Mouse (Mus musculus) stomach, embryonic 16.5 days (tissue): ENCODE data around the gene Prrt2. TPM values are rescaled to one million over a fixed set of nuclear protein-coding genes. Genes with fewer than 3 reads are reported as not detected.

Source experiments
- ATAC-seq: fragments of 200-750 bp; cut with Nextera tagmentation; 2 replicates; pipeline ENCODE4 v1.8.0; 2017; ENCODE audit warnings: moderate number of reproducible peaks, moderate TSS enrichment; ENCODE audit not compliant: insufficient read depth, low FRiP score
- H3K27ac ChIP-seq: fragments of 300-500 bp; sonication (generic); 2 replicates; pipeline ENCODE4 v1.5.1; 2014; ENCODE audit warnings: low read length
- H3K27me3 ChIP-seq: fragments of 300-500 bp; sonication (generic); 2 replicates; pipeline ENCODE4 v1.6.1; 2014; ENCODE audit warnings: low read length, control low read depth, mixed read lengths; ENCODE audit not compliant: control insufficient read depth, insufficient read depth
- H3K36me3 ChIP-seq: fragments of 300-500 bp; sonication (generic); 2 replicates; pipeline ENCODE4 v1.6.1; 2014; ENCODE audit warnings: low read length; ENCODE audit not compliant: control insufficient read depth, insufficient read depth
- H3K4me1 ChIP-seq: fragments of 300-500 bp; sonication (generic); 2 replicates; pipeline ENCODE4 v1.6.1; 2014; ENCODE audit warnings: low read length, control low read depth, mixed read lengths; ENCODE audit not compliant: control insufficient read depth, insufficient read depth
- H3K4me2 ChIP-seq: fragments of 300-500 bp; sonication (generic); 2 replicates; pipeline ENCODE4 v1.6.1; 2014; ENCODE audit warnings: low read depth, low read length, mixed read lengths
- H3K4me3 ChIP-seq: fragments of 300-500 bp; sonication (generic); replicated peaks from 2 replicates; pipeline ENCODE4 v1.5.1; 2014; ENCODE audit warnings: mild to moderate bottlenecking, low read length
- H3K9ac ChIP-seq: fragments of 300-500 bp; sonication (generic); 2 replicates; pipeline ENCODE4 v1.6.1; 2014; ENCODE audit warnings: low read length
- H3K9me3 ChIP-seq: fragments of 300-500 bp; sonication (generic); replicated peaks from 2 replicates; pipeline ENCODE4 v1.6.1; 2016; ENCODE audit warnings: low read length, control low read depth; ENCODE audit not compliant: control insufficient read depth
- WGBS: fragments of 180-500 bp; shearing (Covaris S2); extraction: QIAGEN DNeasy Blood & Tissue Kit; methylation state at CpG from one replicate; pipeline ENCODE4 v1.1.7; 2014; 5-methylcytosine and 5-hydroxymethylcytosine counted together
- polyA plus RNA-seq: library from polyadenylated mRNA; unstranded; fragments of >200 nt; fragmentation: Nextera tagmentation; extraction: Ambion mirVana; gene quantifications from 2 replicates; pipeline ENCODE4 v1.2.1, GENCODE M21; 2015

Prrt2 gene
- polyA plus RNA-seq, 1 experiment from 2014 or later, result 8.5 TPM

DNA sequence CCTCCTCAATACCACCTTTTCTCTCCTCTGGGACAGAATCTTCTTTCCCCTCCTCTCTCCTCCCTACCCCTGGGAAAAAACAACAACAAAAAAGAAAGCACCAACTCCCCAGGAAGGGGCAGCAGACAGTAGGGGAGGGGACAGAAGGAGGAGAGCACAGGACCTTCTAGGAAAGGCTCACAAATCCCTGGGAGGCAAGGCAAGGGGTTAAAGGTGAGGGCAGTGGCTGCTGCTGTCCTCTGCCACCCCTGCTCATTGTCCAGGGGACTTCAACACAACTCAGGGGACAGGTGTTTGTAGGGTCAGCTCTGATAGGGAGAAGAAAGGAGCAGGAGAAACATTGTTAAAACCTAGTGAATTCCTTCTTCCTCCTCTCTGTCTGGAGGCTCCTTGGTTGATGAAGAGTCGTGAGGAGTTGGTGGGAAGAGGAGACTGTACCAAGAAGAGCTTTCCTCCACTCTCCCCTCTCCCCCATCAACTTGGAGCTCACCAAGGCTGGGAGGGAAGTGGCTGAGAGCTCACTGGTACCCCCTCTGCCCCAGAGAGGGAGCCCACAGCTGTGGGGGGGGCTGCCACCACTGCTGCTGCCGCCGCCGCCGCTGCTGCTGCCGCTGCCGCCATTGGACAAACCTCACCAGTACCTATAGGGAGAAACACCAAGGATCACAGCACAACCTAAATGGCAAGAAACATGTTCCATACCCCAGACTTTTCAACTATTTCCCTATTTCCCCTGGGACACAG is 1.7 kb upstream of the Prrt2 start:
- peaks cover 62% of the 10 kb centered on the region for H3K4me1 ChIP-seq
- no peaks in the 10 kb centered on the region for H3K27me3 ChIP-seq
- WGBS, result 81% methylated on average over 7 of the region's 7 CpGs
- 0 out of 2 replicates have a peak overlapping the region, but pooled peaks have one; percentile 1 for H3K9ac ChIP-seq
- H3K4me2 ChIP-seq, result peak overlapping the region; percentile 90
- peaks cover 7% of the 10 kb centered on the region; the same call in 1 of the 2 replicates for H3K36me3 ChIP-seq
- H3K4me3 ChIP-seq, result no peak overlapping the region
- no peak for ATAC-seq
- H3K27ac ChIP-seq, result peak overlapping the region; percentile 19; the same call in 1 of the 2 replicates
- H3K9me3 ChIP-seq, result no peaks in the 10 kb centered on the region

DNA sequence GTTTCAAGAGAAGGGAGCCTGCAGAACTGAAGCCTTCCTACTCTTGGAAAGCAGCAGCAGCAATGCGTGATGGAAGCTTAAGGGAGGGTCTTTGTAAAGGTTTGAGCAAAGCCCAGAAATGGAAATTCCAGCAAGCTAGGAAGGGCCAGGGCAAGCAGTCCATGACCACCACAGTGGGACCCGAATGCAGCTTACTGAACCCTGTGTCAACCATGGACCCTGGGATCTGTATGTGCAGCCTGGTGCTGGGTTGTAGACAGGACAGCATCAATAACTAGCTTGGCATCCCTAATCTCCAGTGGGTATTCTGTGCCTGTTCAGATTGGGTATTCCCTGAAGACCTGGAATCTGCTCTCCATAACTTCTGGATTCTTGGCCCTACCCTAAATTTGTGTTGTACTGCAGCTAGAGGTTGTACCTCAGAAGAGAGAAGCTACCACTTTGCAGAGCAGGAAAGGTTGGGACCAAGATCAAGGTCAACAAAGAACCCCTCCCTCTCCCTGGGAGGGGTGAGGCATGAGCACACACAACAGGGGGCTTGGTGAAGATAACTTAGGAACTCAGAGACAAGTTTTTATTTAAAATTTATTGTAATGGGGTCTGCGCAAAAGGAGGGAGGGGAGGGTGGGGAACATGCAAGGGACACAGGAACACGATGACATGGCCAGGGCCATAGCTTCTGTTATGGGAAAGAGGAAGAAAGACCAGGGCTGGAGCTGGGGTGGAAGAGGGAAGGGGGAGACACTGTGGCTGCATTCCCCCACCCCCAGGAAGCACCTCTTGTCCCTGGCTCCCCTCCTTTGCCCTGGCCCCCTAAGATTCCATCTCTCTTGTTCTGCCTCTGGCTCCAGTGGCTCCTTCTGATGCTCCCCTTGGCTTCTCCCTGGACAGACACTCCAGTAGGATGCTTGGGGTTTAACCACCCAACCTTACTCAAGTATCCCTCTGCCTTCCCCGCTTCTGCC is 834 bp upstream of the Prrt2 start:
- peak overlapping the region; percentile 79 for H3K9ac ChIP-seq
- no peaks in the 10 kb centered on the region for H3K9me3 ChIP-seq
- no peaks in the 10 kb centered on the region for H3K27me3 ChIP-seq
- H3K36me3 ChIP-seq, result peaks cover 7% of the 10 kb centered on the region; the same call in 1 of the 2 replicates
- peak overlapping the region; percentile 86 for H3K27ac ChIP-seq
- peak overlapping the region; percentile 61 for H3K4me3 ChIP-seq
- no peak for ATAC-seq
- H3K4me2 ChIP-seq, result peak overlapping the region; percentile 84
- 34% methylated on average over 5 of the region's 5 CpGs for WGBS
- peaks cover 65% of the 10 kb centered on the region for H3K4me1 ChIP-seq

DNA sequence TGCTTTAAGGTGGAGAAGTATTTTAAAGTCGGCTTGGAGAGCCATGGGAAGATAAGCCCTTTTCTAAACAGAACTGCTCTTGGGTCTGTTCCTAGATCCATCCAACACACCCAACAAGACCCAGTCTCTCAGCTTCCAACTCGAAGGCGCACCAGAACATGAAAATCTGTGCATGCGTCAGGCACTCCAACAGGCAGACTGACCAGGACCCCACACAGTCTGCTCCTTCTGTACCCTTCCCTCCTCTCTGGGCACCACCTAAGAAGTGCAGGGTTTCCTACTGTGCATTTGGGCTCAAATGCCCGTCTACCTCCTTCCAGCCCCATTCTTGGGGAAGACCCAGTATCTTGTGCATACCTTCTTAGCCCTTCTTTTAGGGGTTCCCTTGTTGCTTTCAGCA is 520 bp downstream of the Prrt2 start:
- ATAC-seq, result no peak
- peak overlapping the region; percentile 61 for H3K4me3 ChIP-seq
- H3K4me2 ChIP-seq, result peak overlapping the region; percentile 84
- peaks cover 72% of the 10 kb centered on the region for H3K4me1 ChIP-seq
- H3K27ac ChIP-seq, result peak overlapping the region; percentile 86
- no peaks in the 10 kb centered on the region for H3K9me3 ChIP-seq
- no peaks in the 10 kb centered on the region for H3K27me3 ChIP-seq
- WGBS, result 25% methylated on average over 5 of the region's 5 CpGs
- H3K36me3 ChIP-seq, result peaks cover 9% of the 10 kb centered on the region; the same call in 1 of the 2 replicates
- peak overlapping the region; percentile 79 for H3K9ac ChIP-seq

DNA sequence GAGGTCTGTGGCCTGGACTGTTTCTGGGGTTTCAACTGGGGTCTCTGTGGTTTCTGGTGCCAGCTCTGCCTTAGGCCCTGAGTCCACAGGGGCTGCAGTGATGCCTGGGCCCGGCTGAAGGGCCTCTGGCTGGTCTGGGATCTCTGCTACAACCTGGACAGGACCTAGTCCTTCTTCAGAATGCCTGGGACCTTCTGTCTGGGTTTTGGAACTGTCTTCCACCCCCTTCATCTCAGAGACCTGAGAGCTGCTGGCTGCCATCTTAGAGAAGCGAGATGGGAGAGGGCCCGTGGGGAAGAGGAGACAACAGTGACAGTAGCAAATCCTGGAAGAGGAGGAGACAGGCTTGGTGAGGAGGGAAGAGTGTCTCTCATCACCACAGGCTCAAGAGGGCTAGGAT is 980 bp downstream of the Prrt2 start:
- H3K9me3 ChIP-seq, result no peaks in the 10 kb centered on the region
- H3K27me3 ChIP-seq, result no peaks in the 10 kb centered on the region
- H3K4me1 ChIP-seq, result peaks cover 76% of the 10 kb centered on the region
- ATAC-seq, result no peak
- H3K36me3 ChIP-seq, result peaks cover 14% of the 10 kb centered on the region; the same call in 1 of the 2 replicates
- H3K27ac ChIP-seq, result peak overlapping the region; percentile 86
- H3K9ac ChIP-seq, result peak overlapping the region; percentile 79
- peak overlapping the region; percentile 61 for H3K4me3 ChIP-seq
- WGBS, result 41% methylated on average over 3 of the region's 3 CpGs
- peak overlapping the region; percentile 84 for H3K4me2 ChIP-seq

DNA sequence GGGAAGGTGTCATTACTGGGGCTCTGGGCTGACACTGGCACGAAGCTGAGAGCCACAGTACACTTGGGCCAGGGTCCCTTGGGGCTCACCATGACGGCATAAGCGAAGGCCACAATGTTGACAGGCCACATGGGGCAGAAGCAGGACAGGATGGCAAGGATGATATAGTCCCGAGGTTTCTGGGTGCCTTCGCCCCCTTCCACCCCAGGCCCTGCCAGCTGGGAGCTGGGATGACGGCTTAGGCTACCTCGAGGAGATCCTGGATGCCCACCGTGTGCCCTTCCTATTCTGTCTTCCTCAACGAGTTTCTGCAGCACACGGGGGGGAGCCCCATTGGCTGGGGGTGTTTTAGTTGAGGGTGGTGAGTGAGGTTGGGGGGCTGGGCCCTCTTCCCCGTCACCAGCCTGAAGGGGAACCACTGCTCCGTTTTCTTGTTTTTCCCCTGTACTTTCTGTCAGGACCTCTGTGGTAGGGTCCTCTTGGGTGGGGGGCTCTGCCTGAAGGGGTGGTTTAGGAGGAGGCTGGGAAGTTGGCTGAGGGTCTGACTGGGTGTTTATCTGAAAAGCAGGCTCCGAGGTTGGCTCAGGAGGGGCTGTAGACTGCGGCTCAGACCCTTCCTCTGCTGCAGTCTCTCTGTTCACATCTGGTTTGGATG is 1.6 kb downstream of the Prrt2 start:
- Histone ChIP-seq H3K27ac (peak overlapping the region; percentile 86; the same call in 1 of the 2 replicates), H3K27me3 (no peaks in the 10 kb centered on the region), H3K4me1 (peaks cover 77% of the 10 kb centered on the region), H3K4me3 (peak overlapping the region; percentile 61), H3K9ac (peak overlapping the region; percentile 79), H3K9me3 (no peaks in the 10 kb centered on the region), H3K4me2 (peak overlapping the region; percentile 84), H3K36me3 (peaks cover 15% of the 10 kb centered on the region; the same call in 1 of the 2 replicates)
- ATAC-seq, result no peak
- WGBS, result 70% methylated on average over 14 of the region's 14 CpGs

DNA sequence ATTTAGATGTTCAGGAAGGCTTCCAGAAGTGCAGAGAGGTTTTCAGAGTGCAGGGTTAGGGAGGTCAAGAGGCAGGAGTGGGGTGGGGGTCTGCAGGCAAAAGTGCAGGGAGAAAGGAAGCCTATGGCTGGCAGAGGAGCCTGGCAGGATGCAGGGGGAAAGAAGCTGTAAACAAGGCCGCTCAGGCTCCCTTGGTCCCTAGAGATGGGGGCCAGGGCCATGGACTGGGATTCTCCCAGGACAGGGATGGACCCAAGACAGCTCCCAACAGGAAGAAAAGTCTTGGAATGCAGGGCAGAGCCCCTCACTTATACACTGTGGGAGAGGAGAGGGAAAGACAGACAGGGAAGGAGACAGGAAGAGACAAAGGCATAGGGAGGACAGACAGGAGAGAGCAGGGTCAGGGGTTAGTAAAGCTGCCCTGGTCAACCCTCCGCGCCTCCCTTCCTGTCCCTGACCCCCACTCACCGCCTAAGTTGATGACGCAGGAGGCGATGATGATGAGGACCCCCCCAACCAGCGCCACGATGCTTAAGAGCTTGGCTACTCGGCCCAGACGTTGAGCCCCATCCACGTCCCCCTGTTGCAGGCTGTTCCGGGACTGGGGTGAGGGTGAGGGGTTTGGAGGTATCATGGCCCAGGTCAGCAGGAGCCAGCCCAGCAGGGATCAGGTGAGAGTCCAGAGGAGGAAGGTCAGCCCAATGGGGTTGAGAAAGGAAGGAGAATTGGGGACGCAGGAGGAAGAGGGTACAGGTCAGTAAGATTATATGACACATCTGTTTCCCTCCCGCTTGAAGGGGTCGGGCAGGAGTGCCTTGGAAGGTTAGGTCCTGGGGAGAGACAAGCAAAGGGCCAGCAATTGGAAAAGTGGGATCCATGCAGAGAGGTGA is 2.4 kb downstream of the Prrt2 start:
- Histone ChIP-seq H3K36me3 (peaks cover 15% of the 10 kb centered on the region; the same call in 1 of the 2 replicates), H3K9ac (peak overlapping the region; percentile 65), H3K9me3 (no peaks in the 10 kb centered on the region), H3K4me3 (0 out of 2 replicates have a peak overlapping the region, but pooled peaks have one; percentile 8), H3K27me3 (no peaks in the 10 kb centered on the region), H3K4me2 (peak overlapping the region; percentile 84), H3K27ac (peak overlapping the region; percentile 66), H3K4me1 (peaks cover 75% of the 10 kb centered on the region)
- 70% methylated on average over 15 of the region's 15 CpGs for WGBS
- ATAC-seq, result no peak

DNA sequence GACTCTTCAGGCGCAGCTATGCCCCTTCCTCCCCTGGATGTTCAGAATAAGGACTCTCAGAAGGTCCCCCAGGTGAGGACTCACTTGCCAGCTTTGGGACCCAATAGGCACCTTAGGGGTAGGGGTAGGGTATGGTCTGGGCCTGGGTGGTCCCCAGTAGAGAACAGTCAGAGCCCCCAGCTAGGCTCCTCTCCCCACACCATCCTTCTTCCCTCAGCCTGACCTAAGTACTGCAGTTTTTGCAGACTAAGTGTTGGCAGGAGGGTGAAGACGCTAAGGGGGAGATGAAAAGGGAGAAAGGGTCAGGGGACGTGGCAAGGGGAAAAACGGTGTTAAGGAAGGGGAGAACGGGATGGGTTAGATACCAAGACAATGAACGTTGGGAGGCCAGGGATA is 3.1 kb downstream of the Prrt2 start:
- Histone ChIP-seq H3K4me1 (peaks cover 70% of the 10 kb centered on the region), H3K27ac (peak overlapping the region; percentile 66), H3K4me2 (peak overlapping the region; percentile 84), H3K36me3 (peaks cover 10% of the 10 kb centered on the region; the same call in 1 of the 2 replicates), H3K9me3 (no peaks in the 10 kb centered on the region), H3K27me3 (no peaks in the 10 kb centered on the region), H3K9ac (peak overlapping the region; percentile 65), H3K4me3 (peak overlapping the region; percentile 8)
- 35% methylated on average over 6 of the region's 6 CpGs for WGBS
- no peak for ATAC-seq
